Mouse (Mus musculus) left cerebral cortex, postnatal 10 days (tissue): ENCODE data around the gene C1qtnf5. TPM values are rescaled to one million over a fixed set of nuclear protein-coding genes. Genes with fewer than 3 reads are reported as not detected.

Source experiments
- DNase-seq, 2 experiments: peaks; one replicate each; pipeline ENCODE4 v3.0.0; 2021 to 2022; ENCODE audit warnings: low spot score in 2 of 2, mixed read lengths in 1 of 2; ENCODE audit errors: extremely low spot score in 1 of 2
- intact Hi-C: fragments of 180-260 bp; cut with DNase I; formaldehyde crosslinking; loops from one replicate; pipeline ENCODE4 v1.15.1; 2025
- total RNA-seq, 2 experiments: library from RNA; stranded (reverse); gene quantifications; 2 replicates each; pipeline ENCODE4 v1.2.3; 2021

Gene C1qtnf5
- total RNA-seq, 2 experiments from 2014 or later = 11.2 to 12.1 TPM

DNA sequence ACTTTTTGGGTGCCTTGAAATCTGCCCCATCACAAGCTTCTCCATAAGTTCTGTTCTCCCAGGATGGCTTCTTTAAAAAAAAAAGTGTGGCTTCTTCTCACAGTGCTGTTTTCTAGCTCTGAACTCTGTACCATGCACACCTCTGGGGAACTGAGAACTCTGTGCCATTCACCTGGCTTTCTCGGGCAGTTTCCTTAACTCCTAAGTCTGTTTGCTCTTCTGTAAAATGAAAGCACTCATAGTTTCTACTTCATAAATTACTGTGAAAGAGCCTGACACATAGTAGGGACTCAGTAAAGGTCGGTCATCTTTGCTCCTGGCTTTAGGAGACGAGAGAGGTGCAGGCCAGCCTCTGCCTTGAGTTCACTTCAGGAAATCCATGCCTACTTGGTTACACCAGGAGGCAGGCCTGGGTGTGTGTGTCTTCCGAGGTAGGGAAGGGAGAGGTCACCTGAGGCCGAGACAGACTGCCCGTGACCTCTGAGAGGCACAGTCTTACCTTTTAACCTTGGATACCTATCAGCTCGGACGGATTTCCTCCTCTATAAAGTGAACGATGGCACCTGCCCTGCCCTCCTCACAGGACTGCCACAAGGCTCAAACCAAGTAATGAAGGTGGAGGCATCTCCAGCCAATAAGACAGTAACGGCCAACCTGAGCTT, 28.8 kb upstream of the C1qtnf5 start:
- intact Hi-C loops = no loop called here
- DNase-seq = no peak

GRCm38 (mm10) chr9:44078955-44079756, 27.9 kb upstream of the C1qtnf5 start:
- peak; percentile 36 to 84 for DNase-seq
- intact Hi-C loops = no loop called here

- intact Hi-C loops = no loop called here
- DNase-seq = no peak
These were observed 26.9 kb upstream of the C1qtnf5 start for GRCm38 (mm10) chr9:44079997-44080780.

DNA sequence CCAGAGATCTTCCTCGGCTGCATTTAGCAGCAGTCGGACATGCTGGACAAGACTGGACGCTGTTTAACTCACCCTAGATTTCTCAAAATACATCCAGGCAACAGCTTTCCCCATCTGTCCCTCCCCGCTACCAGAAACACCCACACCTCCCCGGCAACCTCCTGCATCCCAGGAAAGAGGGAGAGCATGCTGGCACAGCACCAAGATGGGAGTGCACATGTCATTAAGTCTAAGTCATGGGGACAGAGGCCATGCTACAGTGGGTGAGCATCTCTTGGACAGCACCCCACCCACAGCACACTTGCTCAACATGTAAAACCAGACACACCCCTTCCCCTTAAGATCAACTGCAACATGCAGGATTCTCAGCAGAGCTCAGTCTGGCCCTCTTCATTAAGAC, 26.1 kb upstream of the C1qtnf5 start:
- intact Hi-C loops = no loop called here
- DNase-seq = peak in 1 of 2 experiments; percentile 69

- intact Hi-C loops = no loop called here
- no peak for DNase-seq
These were observed 25.5 kb upstream of the C1qtnf5 start for GRCm38 (mm10) chr9:44081581-44081980.

DNA sequence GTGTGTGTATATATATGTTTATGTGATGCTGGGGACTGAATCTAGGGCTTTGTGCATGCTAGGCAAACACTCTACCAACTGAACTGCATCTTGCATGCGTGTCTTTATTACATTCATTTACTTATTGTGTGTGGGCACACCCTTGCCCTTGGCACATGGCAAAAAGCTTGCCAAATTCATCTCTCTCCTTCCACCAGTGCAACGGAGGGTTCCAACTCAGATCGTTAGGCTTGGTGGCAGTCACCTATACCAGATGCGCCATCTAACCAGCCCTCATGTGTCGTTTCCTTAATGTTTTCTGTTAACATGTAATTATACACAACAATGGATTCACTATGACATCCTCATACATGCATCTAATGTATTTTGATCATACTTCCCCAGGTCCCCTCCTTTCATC, 24.8 kb upstream of the C1qtnf5 start:
- DNase-seq = no peak
- intact Hi-C loops = no loop called here

DNA sequence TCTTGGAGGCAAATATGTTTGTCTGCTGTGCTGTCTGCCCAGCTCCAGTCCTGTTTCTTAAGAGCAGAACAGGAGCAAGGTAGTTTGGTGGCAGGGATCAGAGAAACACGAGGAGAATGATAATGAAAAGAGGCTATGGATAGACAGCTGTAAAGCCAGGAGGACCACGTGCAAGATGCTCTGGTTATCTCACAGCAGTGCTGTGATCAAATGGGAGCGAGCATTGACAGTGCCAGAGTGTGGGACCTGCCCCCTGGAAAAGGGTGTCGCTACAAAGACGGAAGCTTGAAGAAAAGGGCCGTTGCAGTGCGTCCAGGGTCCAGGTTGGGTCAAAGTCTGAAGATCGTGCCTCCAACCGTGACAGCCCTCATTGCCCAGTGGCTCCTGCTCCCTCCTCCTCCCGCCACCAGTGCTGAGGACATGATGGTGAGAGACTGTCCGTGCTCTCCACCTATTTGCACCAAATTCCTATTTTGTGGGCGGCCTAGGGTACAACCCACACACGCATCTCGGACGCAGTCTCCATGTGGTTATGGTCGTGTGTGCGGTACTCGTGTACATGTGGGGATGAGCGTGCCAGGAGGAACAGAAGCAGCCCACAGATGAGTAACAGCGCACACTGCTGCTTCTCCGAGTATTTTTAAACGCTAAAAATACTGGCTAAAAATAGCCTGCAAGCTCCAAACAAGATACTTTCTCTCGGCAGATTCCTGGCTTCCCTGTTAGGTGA, 23.5 kb upstream of the C1qtnf5 start:
- DNase-seq = peak in 1 of 2 experiments; percentile 74
- intact Hi-C loops = no loop called here

DNA sequence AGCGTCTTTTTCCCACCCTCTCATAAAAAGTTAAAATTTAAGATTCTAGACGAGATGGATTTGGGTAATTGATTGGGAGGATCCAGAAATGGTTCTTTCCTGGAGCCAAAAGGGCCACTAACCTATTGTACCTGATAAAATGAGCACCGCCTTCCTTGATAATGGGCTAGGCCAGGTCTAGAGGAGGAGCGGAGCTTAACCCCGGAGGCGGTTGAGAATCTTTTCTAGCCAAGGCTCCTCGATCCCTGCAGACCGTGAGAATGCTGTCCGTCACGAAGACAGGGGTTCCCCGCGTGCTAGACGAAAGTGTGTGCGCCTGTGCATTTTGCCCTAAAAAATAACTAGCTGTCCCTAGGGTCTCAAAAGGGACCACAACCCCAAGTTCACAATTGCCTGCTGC, 22.8 kb upstream of the C1qtnf5 start:
- intact Hi-C loops = no loop called here
- DNase-seq = no peak

DNA sequence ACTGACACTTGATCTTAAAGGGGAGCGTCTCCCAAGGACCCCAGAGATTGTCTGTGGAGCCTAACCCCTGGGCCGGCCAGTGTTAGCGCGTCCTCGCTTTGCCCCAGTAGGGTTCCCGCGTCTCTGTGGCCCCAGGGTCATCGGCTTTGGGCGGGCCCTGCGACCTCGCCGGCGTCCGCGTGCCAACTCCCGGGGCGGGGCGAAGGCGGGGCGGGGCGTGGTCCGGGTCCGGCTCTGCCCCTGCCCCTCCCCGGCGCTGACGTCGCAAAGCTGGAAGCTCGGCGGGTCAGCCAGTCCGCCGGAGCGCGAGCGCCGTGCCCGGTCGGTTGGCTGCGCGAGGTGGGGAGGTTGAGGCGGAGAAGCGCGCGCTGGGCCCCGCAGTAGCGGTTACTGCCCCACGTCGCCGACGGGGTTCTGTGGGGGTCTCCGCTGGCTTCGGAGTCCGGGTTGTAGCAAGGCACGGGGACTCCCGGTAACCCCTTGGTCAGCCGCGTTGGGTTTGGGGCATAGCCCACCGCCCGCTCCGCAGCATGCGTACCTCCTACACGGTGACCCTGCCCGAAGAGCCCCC, 22.3 kb upstream of the C1qtnf5 start:
- intact Hi-C loops = no loop called here
- DNase-seq = peak; percentile 77 to 95

- intact Hi-C loops = no loop called here
- no peak for DNase-seq
These were observed 21.8 kb upstream of the C1qtnf5 start for GRCm38 (mm10) chr9:44085276-44085675.

DNA sequence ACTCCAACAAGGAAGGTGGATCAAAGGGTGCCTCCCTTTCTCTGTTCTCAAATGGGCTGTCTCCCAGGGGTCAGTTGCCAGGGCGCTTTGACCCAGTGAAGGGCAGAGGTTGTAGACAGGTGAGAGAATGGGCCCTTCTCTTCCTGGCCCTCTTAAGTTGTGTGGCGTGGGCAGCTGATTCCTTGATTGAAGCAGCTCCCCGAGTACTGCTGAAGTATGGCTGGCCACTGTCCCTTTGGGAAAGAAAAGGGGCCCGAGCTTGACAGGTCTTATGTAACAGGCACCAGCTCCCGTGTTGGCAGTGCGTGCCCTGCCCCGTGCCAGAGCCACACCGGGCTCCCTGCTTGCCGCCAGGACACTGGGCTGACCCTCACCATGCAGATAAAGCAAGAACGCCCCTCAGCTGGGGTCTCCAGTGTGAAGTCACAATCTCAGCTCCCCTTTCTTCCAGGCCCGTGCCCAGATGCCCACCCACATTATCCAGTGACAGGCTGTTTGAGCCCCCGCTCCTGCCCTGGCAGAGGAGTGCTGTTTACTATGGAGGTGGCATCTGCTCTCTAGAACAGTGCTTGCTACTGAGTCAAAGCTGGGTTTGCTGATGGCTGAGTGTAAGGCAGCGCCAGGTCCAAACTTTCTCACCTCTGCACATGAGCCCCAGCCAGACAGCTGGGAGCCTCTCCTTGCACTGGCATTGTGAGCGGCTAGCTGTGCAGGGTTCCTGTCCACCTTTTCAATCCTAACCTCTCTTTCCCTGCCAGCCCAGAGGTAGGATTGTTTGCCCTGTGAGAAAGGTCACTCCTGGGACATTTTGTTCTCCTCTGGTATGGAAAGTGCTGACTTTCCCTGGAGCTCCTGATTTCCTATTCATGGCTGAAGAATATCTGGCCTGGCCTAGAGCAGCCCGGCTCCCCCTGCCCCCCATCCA, 21.0 kb upstream of the C1qtnf5 start:
- intact Hi-C loops = no loop called here
- peak in 1 of 2 experiments; percentile 62 for DNase-seq

GRCm38 (mm10) chr9:44086960-44087359, 20.1 kb upstream of the C1qtnf5 start:
- no peak for DNase-seq
- intact Hi-C loops = no loop called here

DNA sequence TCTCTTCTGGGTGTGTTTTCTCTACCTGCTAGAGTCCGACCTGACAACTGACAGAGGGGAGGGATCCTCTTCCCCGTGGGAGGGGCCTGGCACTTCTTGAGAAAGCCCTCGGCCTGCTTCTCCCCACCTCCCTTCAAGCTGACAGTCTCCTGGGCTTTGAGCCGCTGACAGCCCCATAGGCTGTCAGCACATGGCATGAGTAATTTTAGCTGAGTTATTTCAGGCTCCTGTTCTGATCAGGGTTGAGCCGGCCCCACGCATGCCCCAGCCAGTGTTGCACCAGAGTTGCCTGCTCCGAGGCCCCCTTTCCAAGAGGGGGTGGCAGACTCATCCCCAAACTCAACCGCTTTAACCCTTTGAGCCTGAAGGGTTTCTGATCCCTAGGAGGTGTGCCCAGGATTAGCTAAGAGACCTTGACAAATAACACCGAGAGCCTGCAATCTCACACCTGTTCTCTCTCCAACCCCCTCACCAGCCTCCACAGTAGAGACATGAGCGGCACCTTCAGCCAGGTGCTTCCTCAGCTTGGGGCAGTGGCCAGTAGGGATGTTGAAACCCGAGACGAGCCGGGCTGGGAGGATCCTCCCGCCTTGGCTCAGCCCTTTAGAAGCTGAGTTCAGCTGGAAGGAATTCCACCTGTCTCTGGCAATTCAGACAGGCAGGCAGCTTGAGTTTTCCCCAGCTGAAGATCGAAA, 19.1 kb upstream of the C1qtnf5 start:
- intact Hi-C loops = no loop called here
- peak in 1 of 2 experiments; percentile 63 for DNase-seq

DNA sequence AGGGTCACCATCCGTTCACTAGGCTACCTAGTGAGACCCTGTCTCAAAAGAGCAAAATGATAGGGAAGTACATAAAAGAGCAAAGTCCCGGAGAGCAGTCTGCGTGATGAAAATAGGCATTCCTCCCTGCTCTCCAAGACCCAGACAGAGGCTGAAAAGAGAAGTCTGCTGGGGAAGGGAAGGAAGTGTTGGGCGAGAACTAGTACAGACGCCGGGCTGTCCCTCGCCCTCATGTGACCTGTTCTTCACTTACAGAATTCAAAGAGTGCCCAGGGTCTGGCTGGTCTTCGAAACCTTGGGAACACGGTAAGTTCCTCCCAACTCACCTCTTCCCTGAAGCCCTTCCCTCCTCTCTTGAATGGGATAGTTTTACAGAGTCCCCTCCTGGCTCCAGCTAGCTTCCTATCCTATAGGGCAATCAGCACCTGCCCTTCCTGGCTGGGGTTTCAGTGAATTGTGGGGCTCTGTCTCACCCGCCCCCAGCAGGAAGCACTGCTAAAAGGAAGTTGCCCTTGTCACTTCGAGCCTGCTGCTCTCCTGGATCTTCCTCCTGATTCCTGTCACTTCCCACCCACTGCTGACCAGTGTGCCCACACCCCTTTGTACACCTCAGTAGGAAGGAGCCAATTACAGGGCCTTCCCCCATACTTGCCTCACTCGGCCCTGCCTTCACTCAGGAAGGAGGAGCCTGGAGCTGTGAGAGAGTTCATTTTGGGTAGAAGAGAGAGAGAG, 18.0 kb upstream of the C1qtnf5 start:
- no peak for DNase-seq
- intact Hi-C loops = no loop called here

GRCm38 (mm10) chr9:44093612-44094503, 13.2 kb upstream of the C1qtnf5 start:
- intact Hi-C loops = no loop called here
- peak in 1 of 2 experiments; percentile 89 for DNase-seq

DNA sequence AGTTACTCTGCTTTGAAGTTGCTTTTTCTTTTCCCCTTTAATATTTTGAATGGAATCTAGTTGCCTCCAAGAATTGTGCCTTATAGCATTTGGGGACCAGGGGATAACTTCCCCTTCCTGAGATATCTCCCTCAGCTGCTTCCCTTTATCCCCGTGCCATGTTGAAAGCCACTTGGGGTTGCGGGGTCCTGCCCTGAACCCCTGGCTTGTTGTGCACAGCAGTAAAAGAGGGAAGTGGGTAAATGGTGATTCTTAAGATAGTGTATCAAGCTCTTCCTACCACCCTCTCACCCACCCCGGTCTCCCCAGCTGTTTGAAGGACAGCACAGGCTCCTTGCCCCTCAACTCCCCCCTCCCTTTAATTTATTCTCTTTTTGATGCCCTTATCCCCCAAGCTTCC, 12.3 kb upstream of the C1qtnf5 start:
- no peak for DNase-seq
- intact Hi-C loops = no loop called here
